Mouse (Mus musculus) CH12.LX (cell line): ENCODE results near the gene Nxn. TPM values are rescaled to one million over a fixed set of nuclear protein-coding genes. Genes with fewer than 3 reads are reported as not detected.
A peak's percentile ranks its signal among the peaks of the same experiment; 100 is the strongest.

Experiments used
- DNase-seq: peaks from one replicate; pipeline ENCODE4 v3.0.0-alpha.2; 2013; ENCODE audit errors: extremely low read depth
- H3K27ac ChIP-seq: 2 replicates; pipeline ENCODE4 v1.5.1; 2012; ENCODE audit warnings: low read depth, mild to moderate bottlenecking, control low read depth, moderate library complexity; ENCODE audit not compliant: insufficient read depth
- H3K27me3 ChIP-seq: replicated peaks from 2 replicates; pipeline ENCODE3; 2012; ENCODE audit warnings: inconsistent platforms
- H3K36me3 ChIP-seq, 2 experiments: replicated peaks in 1 of 2; 2 replicates each; pipeline versions ENCODE3 to v1.6.1; 2012; ENCODE audit warnings: inconsistent platforms in 1 of 2, low read length in 1 of 2, mild to moderate bottlenecking in 1 of 2, mixed read lengths in 1 of 2, moderate library complexity in 1 of 2; ENCODE audit not compliant: control insufficient read depth in 1 of 2, insufficient read depth in 1 of 2
- H3K4me1 ChIP-seq, 2 experiments: 2 replicates each; pipeline ENCODE4 v1.6.1; 2012; ENCODE audit warnings: inconsistent platforms in 1 of 2, moderate library complexity in 1 of 2; ENCODE audit not compliant: insufficient read depth in 2 of 2, control insufficient read depth in 1 of 2
- H3K4me2 ChIP-seq: 2 replicates; pipeline ENCODE4 v1.6.1; 2012; ENCODE audit warnings: low read depth, mild to moderate bottlenecking, control low read depth; ENCODE audit not compliant: poor library complexity, insufficient read depth, severe bottlenecking
- H3K4me3 ChIP-seq, 3 experiments: fragments of 150-350 bp in 1 of 3; sonication (generic) in 1 of 3; replicated peaks in 1 of 3; 2 replicates each; pipeline versions ENCODE3 to v1.5.1; 2011 to 2012; ENCODE audit warnings: low read depth in 2 of 3, low read length in 2 of 3, mild to moderate bottlenecking in 2 of 3, moderate library complexity in 2 of 3, control low read depth in 1 of 3, improper control_type of control experiment in 1 of 3, inconsistent platforms in 1 of 3, mixed read lengths in 1 of 3; ENCODE audit not compliant: poor library complexity in 1 of 3
- H3K79me2 ChIP-seq: replicated peaks from 2 replicates; pipeline ENCODE4 v1.6.1; 2012; ENCODE audit warnings: mild to moderate bottlenecking, moderate library complexity; ENCODE audit not compliant: control insufficient read depth, poor library complexity, insufficient read depth, severe bottlenecking; ENCODE audit errors: extremely low read depth
- H3K9ac ChIP-seq: 2 replicates; pipeline ENCODE4 v1.6.1; 2012; ENCODE audit warnings: low read depth, mild to moderate bottlenecking, control low read depth, moderate library complexity; ENCODE audit not compliant: insufficient read depth
- H3K9me3 ChIP-seq: replicated peaks from 2 replicates; pipeline ENCODE3; 2012; ENCODE audit warnings: low read length, inconsistent platforms, mixed read lengths
- BHLHE40 ChIP-seq: IDR thresholded peaks from 2 replicates; pipeline ENCODE4 v1.6.1; 2011; ENCODE audit warnings: mild to moderate bottlenecking, low read depth, low read length, improper control_type of control experiment
- CTCF ChIP-seq, 2 experiments: IDR thresholded peaks in 1 of 2; conservative IDR thresholded peaks in 1 of 2; 2 replicates each; pipeline ENCODE4 v1.5.1; 2011 to 2012; ENCODE audit warnings: low read depth in 2 of 2, low read length in 2 of 2, improper control_type of control experiment in 1 of 2, inconsistent platforms in 1 of 2, mild to moderate bottlenecking in 1 of 2, moderate library complexity in 1 of 2
- ELF1 ChIP-seq: IDR thresholded peaks from 2 replicates; pipeline ENCODE4 v1.6.1; 2014; ENCODE audit warnings: low read depth, mild to moderate bottlenecking, inconsistent platforms, low read length, improper control_type of control experiment
- IRF4 ChIP-seq: IDR thresholded peaks from 2 replicates; pipeline ENCODE4 v1.6.1; 2014; ENCODE audit warnings: low read depth, mild to moderate bottlenecking, inconsistent platforms, low read length, improper control_type of control experiment
- JUN ChIP-seq: IDR thresholded peaks from 2 replicates; pipeline ENCODE4 v1.6.1; 2011; ENCODE audit warnings: low read depth, mild to moderate bottlenecking, low read length, improper control_type of control experiment, moderate library complexity; ENCODE audit not compliant: insufficient read depth
- MAX ChIP-seq: IDR thresholded peaks from 2 replicates; pipeline ENCODE4 v1.6.1; 2011; ENCODE audit warnings: low read length, improper control_type of control experiment
- MAZ ChIP-seq: IDR thresholded peaks from 2 replicates; pipeline ENCODE4 v1.6.1; 2012; ENCODE audit warnings: low read depth, mild to moderate bottlenecking, inconsistent platforms, low read length, improper control_type of control experiment, moderate library complexity
- MXI1 ChIP-seq: IDR thresholded peaks from 2 replicates; pipeline ENCODE4 v1.6.1; 2011; ENCODE audit warnings: mild to moderate bottlenecking, low read depth, low read length, improper control_type of control experiment
- POLR2A ChIP-seq: IDR thresholded peaks from 2 replicates; pipeline ENCODE4 v1.6.1; 2011; ENCODE audit warnings: low read depth, mild to moderate bottlenecking, improper control_type of control experiment, low read length
- RCOR1 ChIP-seq: conservative IDR thresholded peaks from 2 replicates; pipeline ENCODE4 v1.6.1; 2012; ENCODE audit warnings: low read depth, mild to moderate bottlenecking, inconsistent platforms, low read length, improper control_type of control experiment
- TCF12 ChIP-seq: IDR thresholded peaks from 2 replicates; pipeline ENCODE4 v1.6.1; 2014; ENCODE audit warnings: low read depth, mild to moderate bottlenecking, inconsistent platforms, low read length, improper control_type of control experiment
- USF1 ChIP-seq: IDR thresholded peaks from 2 replicates; pipeline ENCODE4 v1.6.1; 2014; ENCODE audit warnings: low read depth, mild to moderate bottlenecking, inconsistent platforms, low read length, improper control_type of control experiment
- USF2 ChIP-seq: conservative IDR thresholded peaks from 2 replicates; pipeline ENCODE4 v1.6.1; 2011; ENCODE audit warnings: low read depth, low read length, improper control_type of control experiment
- ZKSCAN1 ChIP-seq: IDR thresholded peaks from 2 replicates; pipeline ENCODE4 v1.6.1; 2012; ENCODE audit warnings: low read depth, inconsistent platforms, low read length, improper control_type of control experiment, borderline replicate concordance
- dilution Hi-C: fragments of 300-500 bp; cut with MboI; formaldehyde crosslinking; loops from 2 replicates; pipeline ENCODE4 v1.14.3; 2020; ENCODE audit warnings: low sequenced_read_pairs; ENCODE audit not compliant: extremely low pct_unique_long_range_greater_than_20kb, extremely low pct_ligation_motif_present
- in situ Hi-C: fragments of 300-500 bp; cut with MboI; formaldehyde crosslinking; loops from 3 replicates; pipeline ENCODE4 v1.14.3; 2019; ENCODE audit warnings: low sequenced_read_pairs, low pct_ligation_motif_present, low pct_unique_long_range_greater_than_20kb, mixed read lengths
- polyA plus RNA-seq: library from polyadenylated mRNA; unstranded; fragments of >175 nt; gene quantifications from 2 replicates; pipeline ENCODE4 v1.2.1, GENCODE M21; 2012; ENCODE audit warnings: low read depth; ENCODE audit not compliant: insufficient read length
- total RNA-seq, 2 experiments: library from RNA; depleted of rRNA; stranded (reverse); fragments of 300-350 nt in 1 of 2; fragments of >200 nt in 1 of 2; gene quantifications; 2 replicates each; pipeline ENCODE4 v1.2.3; 2012 to 2014

The Nxn gene
- total and polyA plus RNA-seq, 3 experiments: 15.3 to 24.8 (median 19.2) TPM

GRCm38 (mm10) chr11:76405113-76405512 is 6.2 kb upstream of the Nxn start:
- DNase-seq: no peak
- no peaks in the 10 kb centered on the region for H3K27me3 ChIP-seq
- H3K36me3 ChIP-seq: peaks cover 3 to 17% of the 10 kb centered on the region in 2 experiments
- H3K4me3 ChIP-seq: no peak overlapping the region
- peaks cover 24% of the 10 kb centered on the region for H3K79me2 ChIP-seq
- H3K4me2 ChIP-seq: no peak overlapping the region
- no peak overlapping the region for H3K27ac ChIP-seq
- dilution Hi-C loops: no loop called here
- TF ChIP-seq MAZ (no peak), IRF4 (no peak), USF2 (peak; percentile 54), ELF1 (no peak), BHLHE40 (peak; percentile 73), USF1 (peak; percentile 71), POLR2A (no peak)
- TF ChIP-seq, all 38 proteins: peak for 3
- Histone ChIP-seq H3K4me1 (peaks cover 6 to 37% of the 10 kb centered on the region in 2 experiments; a peak in 3 of 4 replicates), H3K9ac (no peak overlapping the region), H3K9me3 (no peaks in the 10 kb centered on the region)
- in situ Hi-C loops: loop anchor here (10.0 kb wide), 1 partner anchor 620 kb away; no protein-coding TSS in a partner anchor

GRCm38 (mm10) chr11:76401398-76401797 is 2.5 kb upstream of the Nxn start:
- peaks cover 6 to 34% of the 10 kb centered on the region in 2 experiments; a peak in 3 of 4 replicates for H3K4me1 ChIP-seq
- H3K9ac ChIP-seq: no peak overlapping the region
- TF ChIP-seq JUN: no peak
- no peak for TF ChIP-seq CTCF (conservative IDR thresholded peaks at IDR 0.05 in 1 of 2, IDR thresholded peaks at IDR 0.05 in 1 of 2; ENCODE audit: low read depth in 2 of 2, low read length in 2 of 2)
- no peak for TF ChIP-seq TCF12
- TF ChIP-seq MAX: no peak
- TF ChIP-seq ZKSCAN1: no peak
- TF ChIP-seq MXI1: no peak
- no peak for TF ChIP-seq RCOR1
- no peak overlapping the region for H3K4me3 ChIP-seq
- H3K27me3 ChIP-seq: no peaks in the 10 kb centered on the region
- H3K9me3 ChIP-seq: no peaks in the 10 kb centered on the region
- in situ Hi-C loops: loop anchor here (5.0 to 10.0 kb wide), 2 partner anchors 149 to 617 kb away; no protein-coding TSS in a partner anchor
- no peaks in the 10 kb centered on the region; the same call in 1 of the 2 replicates for H3K79me2 ChIP-seq
- no peak overlapping the region for H3K4me2 ChIP-seq
- no peak overlapping the region for H3K27ac ChIP-seq
- no peaks in the 10 kb centered on the region for H3K36me3 ChIP-seq
- no peak for DNase-seq
- dilution Hi-C loops: no loop called here
